Mouse (Mus musculus): ENCODE measurements around the gene Lhfpl5.

Lhfpl5 gene

DNA sequence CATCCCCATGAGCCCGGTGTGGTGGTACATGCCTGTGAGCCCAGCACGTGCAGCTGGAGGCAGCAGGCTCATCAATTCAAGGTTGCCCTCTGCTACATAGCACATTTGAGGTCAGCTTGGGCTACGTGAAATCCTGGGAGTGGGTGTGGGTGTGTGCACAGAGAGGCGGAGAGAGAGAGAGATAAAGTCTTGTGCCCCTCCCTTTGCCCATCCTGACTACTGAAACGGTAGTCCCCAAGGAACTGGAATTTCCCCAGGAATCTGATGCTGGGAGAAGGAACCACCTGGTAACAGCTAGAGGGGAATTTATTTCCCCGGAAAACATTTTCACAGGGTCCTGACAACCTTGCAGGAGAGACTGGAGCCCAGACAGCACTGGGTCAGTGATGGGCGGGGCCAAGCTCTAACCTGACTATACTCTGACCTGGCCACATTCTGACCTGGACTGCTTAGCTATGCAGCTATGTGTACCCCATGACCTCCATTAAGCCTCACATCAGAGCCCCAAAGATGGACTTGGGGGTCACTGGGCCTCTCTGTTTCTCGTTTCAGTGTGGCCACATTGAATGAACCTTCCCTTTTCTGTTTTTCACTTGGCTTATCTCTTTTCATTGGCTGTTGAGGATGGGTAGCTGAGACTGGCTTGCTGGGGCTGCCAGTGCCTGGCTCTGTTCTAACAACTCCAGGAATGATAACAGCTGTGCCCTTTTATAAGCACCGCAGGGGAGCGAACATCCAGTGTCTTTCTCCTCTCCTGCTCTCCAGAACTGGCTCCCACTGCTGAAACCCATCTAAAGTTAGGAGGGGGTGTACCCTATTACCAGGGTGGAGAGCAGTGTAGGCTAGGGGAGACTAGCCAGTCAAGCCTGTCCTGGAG lies 53.0 kb downstream of the Lhfpl5 start:
- DNase-seq, result no peak

DNA sequence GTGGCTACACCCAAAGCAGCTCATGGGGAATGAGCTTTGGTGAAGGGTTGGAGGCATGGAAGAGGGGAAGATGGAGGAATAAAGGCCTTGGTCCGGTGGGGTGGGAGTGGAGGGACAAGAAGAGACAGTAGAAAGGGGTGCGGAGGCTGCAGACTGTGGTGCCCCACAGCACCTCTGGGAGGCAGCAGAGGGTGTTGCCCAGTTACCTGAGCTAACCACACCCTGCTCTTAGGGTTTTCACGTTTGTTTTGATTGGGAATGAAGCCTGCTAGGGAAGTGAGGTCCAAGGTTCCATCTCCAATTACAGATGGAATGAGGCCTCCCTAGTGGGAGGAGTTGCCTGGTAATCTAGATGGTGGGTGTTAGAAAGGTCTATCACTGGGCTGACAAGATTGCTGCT lies 53.7 kb downstream of the Lhfpl5 start:
- DNase-seq, result no peak

All from heart, adult 11 months (tissue).